Comparison of ENCODE assay signal across 10 mouse cellular contexts in the genomic region with DNA sequence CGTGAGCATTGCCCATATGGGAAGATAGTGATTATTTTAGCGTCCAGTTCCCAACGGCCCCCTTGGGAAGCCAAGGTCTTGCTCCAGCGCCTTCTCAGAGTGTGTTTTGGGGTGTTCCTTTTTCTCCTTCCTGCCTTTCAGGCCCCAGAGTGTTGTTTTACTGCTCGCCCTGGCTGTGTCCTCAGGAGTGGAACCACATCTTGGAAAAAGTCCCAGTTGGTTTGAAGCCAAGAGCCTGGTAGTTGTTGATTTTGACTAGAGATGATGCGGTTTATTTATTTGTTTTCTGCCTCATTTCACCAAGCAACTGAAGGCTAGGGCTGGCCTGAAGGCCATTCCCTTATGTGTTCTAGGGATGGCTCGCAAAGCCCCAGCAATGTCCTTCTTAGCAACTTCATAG. TPM values are rescaled to one million over a fixed set of nuclear protein-coding genes. Genes with fewer than 3 reads are reported as not detected.
A peak's percentile ranks its signal among the peaks of the same experiment; 100 is the strongest.
DNase-seq lines count a peak whose midpoint lies in the region; ATAC-seq lines count a peak whose summit lies in the region.
"Had no signal": no experiment of that assay in that cellular context is flagged by ENCODE, and none has a peak within 500 bp of the region (broad histone marks: within the 10 kb centered on the region; RNA-seq: fewer than 3 reads in every experiment).

No protein-coding gene starts in this region.

- no peaks in the 10 kb centered on the region for H3K9me3 ChIP-seq in kidney, embryonic 14.5 days (ENCODE audit: control insufficient read depth, low read length)

- peak; percentile 66 for DNase-seq in kidney, adult 18-20 months
- DNase-seq in adrenal gland, adult 2 months = peak; percentile 75
- DNase-seq in cerebellum, adult 18-20 months = peak; percentile 69 to 71
- peak; percentile 78 to 86 for DNase-seq in kidney, postnatal 25 days
- no peak for DNase-seq in frontal cortex, postnatal 25 days (ENCODE audit: low spot score in 2 of 2)
- DNase-seq in layer of hippocampus, adult 9-11 months = no peak
- DNase-seq: forebrain, postnatal 0 days had no signal

- no peak overlapping the region for H3K27ac ChIP-seq in kidney, embryonic 14.5 days (ENCODE audit: low read depth, low read length)

- peaks cover 5% of the 10 kb centered on the region; the same call in 1 of the 2 replicates for H3K27me3 ChIP-seq in kidney, embryonic 14.5 days (ENCODE audit: control insufficient read depth, insufficient read depth, low read length)

- H3K4me3 ChIP-seq in kidney, embryonic 14.5 days (ENCODE audit: low read length) = no peak overlapping the region
- H3K4me3 ChIP-seq: megakaryocyte, embryonic 14.5 days had no signal

- no peaks in the 10 kb centered on the region for H3K36me3 ChIP-seq in kidney, embryonic 14.5 days (ENCODE audit: control insufficient read depth, insufficient read depth, low read length)

- peaks cover 22% of the 10 kb centered on the region for H3K4me1 ChIP-seq in kidney, embryonic 14.5 days (ENCODE audit: control insufficient read depth, insufficient read depth, low read length)

- no peak for ATAC-seq in kidney, embryonic 14.5 days (ENCODE audit: low FRiP score, low TSS enrichment)
- no peak for ATAC-seq in megakaryocyte progenitor cell, adult 5-6 weeks (replicated peaks; ENCODE audit: poor library complexity)
- ATAC-seq: forebrain, postnatal 0 days had no signal

- no peak overlapping the region for H3K9ac ChIP-seq in kidney, embryonic 14.5 days (ENCODE audit: low read depth, low read length)
- H3K9ac ChIP-seq: forebrain, postnatal 0 days had no signal

- WGBS in kidney, embryonic 14.5 days = 63% methylated on average over 7 of the region's 7 CpGs

- H3K4me2 ChIP-seq in kidney, embryonic 14.5 days (replicated peaks; ENCODE audit: low read depth, low read length) = no peak overlapping the region

RNA-seq across cellular contexts. Expression of a gene that starts 2.9 kb away (rescaled TPM):
- 41.5 and 51.6 TPM in 2 replicates for polyA plus RNA-seq in kidney, embryonic 14.5 days (2014; fragmentation: Nextera tagmentation; extraction: Ambion mirVana)
- total RNA-seq in adrenal gland, adult 2 months (2021) = 10 to 100 TPM; 16.6 to 31.8 TPM
- polyA plus RNA-seq in adrenal gland, adult 2 months (2012; rRNA removed) = 17.2 and 18.6 TPM in 2 replicates
- total RNA-seq in megakaryocyte progenitor cell, adult 5-6 weeks (2015) = not detected in 2 replicates
- total RNA-seq in megakaryocyte progenitor cell, adult 5-6 weeks (2017) = not detected in 2 replicates

RNA-seq across cellular contexts. Expression of a gene that starts 17.8 kb away (rescaled TPM):
- polyA plus RNA-seq in kidney, embryonic 14.5 days (2014; fragmentation: Nextera tagmentation; extraction: Ambion mirVana) = 39.6 and 43.5 TPM in 2 replicates
- 10 to 100 TPM in 1 of 2 experiments, 1 to 10 TPM in 1; 9.9 to 15.2 TPM for total RNA-seq in adrenal gland, adult 2 months (2021)
- 56.5 and 93.7 TPM in 2 replicates for polyA plus RNA-seq in adrenal gland, adult 2 months (2012; rRNA removed)
- not detected in 2 replicates for total RNA-seq in megakaryocyte progenitor cell, adult 5-6 weeks (2015)
- not detected in 2 replicates for total RNA-seq in megakaryocyte progenitor cell, adult 5-6 weeks (2017)

RNA-seq across cellular contexts. Expression of a gene that starts 39.5 kb away (rescaled TPM):
- 146 and 150 TPM in 2 replicates for polyA plus RNA-seq in kidney, embryonic 14.5 days (2014; fragmentation: Nextera tagmentation; extraction: Ambion mirVana)
- 100 to 1,000 TPM in 1 of 2 experiments, 10 to 100 TPM in 1; 85.2 to 100 TPM for total RNA-seq in adrenal gland, adult 2 months (2021)
- 149 and 179 TPM in 2 replicates for polyA plus RNA-seq in adrenal gland, adult 2 months (2012; rRNA removed)
- total RNA-seq in megakaryocyte progenitor cell, adult 5-6 weeks (2015) = 31.3 and 39.7 TPM in 2 replicates
- total RNA-seq in megakaryocyte progenitor cell, adult 5-6 weeks (2017) = 36.4 and 41.7 TPM in 2 replicates

Comparison
In these comparisons a context has a peak if more than half of its experiments do, and no peak if none do; other contexts are left out.
1. DNase-seq: peak in kidney, adult 18-20 months (single experiment), adrenal gland, adult 2 months (single experiment), cerebellum, adult 18-20 months (2 of 2) and kidney, postnatal 25 days (2 of 2); none in frontal cortex, postnatal 25 days (0 of 2) and layer of hippocampus, adult 9-11 months (single experiment).
2. RNA of a gene that starts 2.9 kb away (total RNA-seq): 16.6 to 31.8 TPM in adrenal gland, adult 2 months; not detected in megakaryocyte progenitor cell, adult 5-6 weeks; every median in the first group is over 10 times any median in the second.
3. RNA of a gene that starts 17.8 kb away (total RNA-seq): 9.9 to 15.2 TPM in adrenal gland, adult 2 months; not detected in megakaryocyte progenitor cell, adult 5-6 weeks; every median in the first group is over 10 times any median in the second.